Mouse (Mus musculus) brain, embryonic 14.5 days (tissue): Measurements from ENCODE around the gene Gpx3. TPM values are rescaled to one million over a fixed set of nuclear protein-coding genes. Genes with fewer than 3 reads are reported as not detected.

Source experiments
- DNase-seq: peaks from one replicate; pipeline ENCODE4 v3.0.0-alpha.2; 2011; ENCODE audit warnings: low read depth
- CTCF ChIP-seq: fragments of 200-500 bp; IDR thresholded peaks from 2 replicates; pipeline ENCODE4 v1.5.1; 2012; ENCODE audit warnings: inconsistent platforms, mild to moderate bottlenecking, moderate library complexity, borderline replicate concordance; ENCODE audit not compliant: insufficient read depth, insufficient read length; ENCODE audit errors: extremely low read depth
- POLR2A ChIP-seq: fragments of 200-500 bp; IDR thresholded peaks from 2 replicates; pipeline ENCODE4 v1.6.1; 2012; ENCODE audit warnings: mild to moderate bottlenecking, inconsistent platforms, borderline replicate concordance; ENCODE audit not compliant: poor library complexity, insufficient read depth, insufficient read length, severe bottlenecking; ENCODE audit errors: extremely low read depth
- polyA plus RNA-seq: library from polyadenylated mRNA; depleted of rRNA; stranded (reverse); fragments of >200 nt; gene quantifications from 2 replicates; pipeline ENCODE4 v1.2.3, GENCODE M21; 2012

Gene Gpx3
- polyA plus RNA-seq, 1 experiment: 14.6 TPM

DNA sequence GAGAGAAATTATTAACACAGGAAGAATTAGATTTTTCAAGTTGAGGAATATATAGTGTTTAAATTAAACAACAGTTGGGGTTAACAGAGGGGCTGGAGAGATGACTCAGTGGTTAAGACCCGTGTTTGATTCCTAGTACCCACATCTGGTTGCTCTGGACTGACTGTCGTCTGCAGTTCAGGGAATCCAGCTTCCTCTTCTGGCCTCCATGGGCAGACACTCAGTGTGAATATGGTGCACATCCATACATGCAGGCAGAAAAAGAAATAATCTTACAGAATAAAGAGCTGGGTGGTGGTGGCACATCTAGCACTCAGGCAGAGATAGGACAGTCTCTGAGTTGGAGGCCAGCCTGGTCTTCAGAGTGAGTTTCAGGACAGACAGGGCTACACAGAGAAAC, 33.8 kb upstream of the Gpx3 start:
- no peak for DNase-seq
- TF ChIP-seq CTCF: no peak
- TF ChIP-seq POLR2A: no peak

DNA sequence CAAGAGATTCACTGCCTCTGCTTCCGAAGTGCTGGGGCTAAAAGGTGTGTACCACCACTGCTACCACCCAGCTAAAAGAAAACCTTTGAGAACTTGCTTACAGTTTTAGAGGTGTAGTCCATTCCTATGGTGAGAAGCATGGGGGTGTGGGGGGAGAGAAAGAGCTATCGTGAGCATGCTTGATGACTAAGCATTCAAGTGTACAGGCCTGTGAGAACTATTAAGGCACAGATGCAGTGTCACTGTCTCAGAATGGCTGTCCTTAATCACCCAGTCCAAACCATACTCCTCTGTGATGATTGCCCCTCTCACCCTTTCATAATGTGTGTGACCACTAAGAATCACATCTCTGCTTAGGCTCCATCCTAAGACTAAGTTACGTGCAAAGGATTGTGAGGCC, 32.9 kb upstream of the Gpx3 start:
- DNase-seq: no peak
- TF ChIP-seq CTCF (no peak), POLR2A (no peak)

DNA sequence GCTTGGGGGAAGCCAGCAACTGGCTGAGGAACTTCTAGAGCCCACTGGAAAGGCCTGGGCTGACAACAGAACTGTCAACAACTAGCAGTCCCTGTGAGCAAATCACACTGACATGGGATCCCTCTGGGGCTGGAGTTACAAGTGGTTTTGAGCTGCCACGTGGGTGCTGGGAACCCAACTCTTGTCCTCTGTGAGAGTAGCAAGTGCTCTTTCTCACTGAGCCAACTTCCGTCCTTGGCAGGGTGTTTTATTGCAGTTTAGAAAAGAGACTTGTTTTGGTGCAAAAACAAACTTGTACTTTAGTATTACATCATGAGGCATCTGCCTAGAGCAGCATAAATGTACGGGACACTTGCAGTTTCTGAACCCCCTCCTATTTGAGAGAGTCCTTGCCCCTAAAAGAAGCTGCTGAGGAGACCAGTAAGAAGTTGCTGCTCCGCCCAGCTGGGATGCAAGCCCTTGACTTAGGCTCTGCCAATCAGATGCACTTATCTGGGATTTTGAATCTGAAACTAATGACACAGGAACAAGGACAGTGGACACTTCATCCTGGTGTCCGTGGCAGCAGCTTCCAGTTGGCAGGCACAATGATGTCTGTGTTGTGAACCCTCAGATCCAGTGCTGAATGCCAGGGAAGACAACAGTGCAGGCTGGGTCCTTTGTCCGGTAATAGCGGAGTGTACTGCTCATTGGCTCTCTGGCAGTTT, 30.3 kb upstream of the Gpx3 start:
- TF ChIP-seq POLR2A: no peak
- TF ChIP-seq CTCF: no peak
- DNase-seq: peak; percentile 39

DNA sequence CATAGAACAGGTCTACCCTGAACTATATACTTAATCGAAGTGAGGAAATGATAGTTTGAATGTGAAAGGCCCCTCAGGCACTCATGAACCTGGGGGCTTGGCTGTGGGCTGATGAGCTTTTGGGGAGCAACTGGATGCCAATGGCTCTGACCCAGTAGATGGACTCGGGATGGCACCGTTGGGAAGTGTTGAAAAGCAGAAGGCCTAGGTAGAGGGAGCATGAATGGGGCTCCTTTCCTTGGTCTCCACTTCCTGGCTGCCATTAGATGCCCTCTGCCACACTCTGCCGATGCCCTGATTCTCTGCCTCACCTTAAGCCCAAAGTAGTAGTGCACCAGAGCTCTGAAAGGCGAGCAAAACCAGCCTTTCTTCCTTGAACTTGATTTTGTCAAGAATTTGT, 26.2 kb upstream of the Gpx3 start:
- TF ChIP-seq POLR2A (no peak), CTCF (no peak)
- DNase-seq: no peak

DNA sequence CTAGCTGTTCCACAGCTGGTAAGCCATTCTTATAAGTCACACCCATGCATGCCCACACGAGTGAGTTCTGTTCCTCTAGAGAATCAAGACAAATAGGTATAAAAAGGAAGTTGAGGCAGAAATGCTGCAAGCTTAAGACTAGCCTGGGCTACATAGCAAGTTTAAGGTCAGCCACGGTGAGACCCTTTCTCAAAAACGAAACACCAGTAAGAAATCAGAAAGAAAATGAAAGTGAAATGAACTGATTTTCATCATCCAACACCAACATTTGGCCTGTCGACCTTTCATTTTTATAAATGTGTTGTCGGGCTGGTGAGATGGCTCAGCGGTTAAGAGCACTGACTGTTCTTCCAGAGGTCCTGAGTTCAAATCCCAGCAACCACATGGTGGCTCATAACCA, 23.4 kb upstream of the Gpx3 start:
- TF ChIP-seq POLR2A (no peak), CTCF (no peak)
- DNase-seq: no peak

DNA sequence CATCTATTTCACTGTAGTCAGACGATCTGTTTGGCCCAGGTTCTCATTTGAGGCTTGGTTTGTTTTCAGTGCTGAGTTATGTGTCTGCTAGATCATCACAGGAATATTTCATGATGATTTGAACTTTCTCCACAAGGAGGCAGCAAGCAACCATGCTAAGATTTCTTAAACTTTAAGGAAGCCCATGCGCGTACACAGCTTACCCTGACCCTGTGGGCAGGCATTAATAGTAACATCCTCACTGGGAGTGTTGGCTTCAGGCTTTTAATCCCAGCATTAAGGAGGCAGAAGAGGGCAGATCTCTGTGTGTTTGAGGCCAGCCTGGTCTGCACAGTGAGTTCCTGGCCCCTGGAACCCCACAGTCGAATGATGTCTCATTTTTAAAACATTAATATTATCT, 22.8 kb upstream of the Gpx3 start:
- peak; percentile 58; the same call in 1 of the 2 replicates for TF ChIP-seq CTCF
- no peak for TF ChIP-seq POLR2A
- peak; percentile 80 for DNase-seq

DNA sequence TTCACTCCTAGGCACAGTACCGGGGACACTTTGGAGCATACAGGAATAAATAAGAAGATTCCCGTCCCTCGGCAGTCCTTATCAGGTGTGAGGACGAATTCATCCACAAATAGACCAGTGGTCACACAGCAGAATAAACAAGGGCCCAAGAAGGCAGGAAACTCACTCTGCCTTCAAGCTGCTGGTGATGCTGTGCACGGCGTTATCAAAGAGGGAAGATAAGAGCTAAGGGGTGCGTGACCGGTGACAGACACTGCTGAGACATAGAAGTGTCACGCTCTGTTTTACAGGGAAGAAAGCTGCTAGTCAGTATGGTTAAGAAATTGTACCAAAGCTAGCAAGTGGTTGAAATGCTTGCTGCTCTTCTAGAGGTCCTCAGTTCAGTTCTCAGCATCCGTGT, 22.3 kb upstream of the Gpx3 start:
- TF ChIP-seq POLR2A: no peak
- no peak for TF ChIP-seq CTCF
- DNase-seq: no peak

DNA sequence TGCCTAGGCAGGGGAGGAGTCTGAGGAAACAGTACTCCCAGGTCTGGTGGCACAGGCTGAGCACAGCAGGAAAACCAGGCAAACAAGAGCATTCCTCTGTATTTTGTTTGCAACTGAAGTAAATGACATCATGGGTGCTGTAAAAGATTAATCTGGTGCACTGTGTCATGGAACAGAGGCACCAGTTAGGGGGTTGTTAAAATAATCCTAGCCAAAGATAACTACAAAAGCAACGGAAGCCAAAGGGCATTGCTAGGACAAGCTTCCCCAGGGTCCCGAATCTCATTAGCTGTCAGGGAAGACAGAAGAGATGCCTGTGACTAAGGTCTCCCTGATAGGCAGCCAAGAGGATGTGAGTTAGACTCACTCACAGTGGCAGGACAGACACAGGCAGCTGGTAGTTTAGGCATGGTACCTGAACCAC, 21.2 kb upstream of the Gpx3 start:
- TF ChIP-seq POLR2A: no peak
- TF ChIP-seq CTCF: no peak
- peak; percentile 43 for DNase-seq

DNA sequence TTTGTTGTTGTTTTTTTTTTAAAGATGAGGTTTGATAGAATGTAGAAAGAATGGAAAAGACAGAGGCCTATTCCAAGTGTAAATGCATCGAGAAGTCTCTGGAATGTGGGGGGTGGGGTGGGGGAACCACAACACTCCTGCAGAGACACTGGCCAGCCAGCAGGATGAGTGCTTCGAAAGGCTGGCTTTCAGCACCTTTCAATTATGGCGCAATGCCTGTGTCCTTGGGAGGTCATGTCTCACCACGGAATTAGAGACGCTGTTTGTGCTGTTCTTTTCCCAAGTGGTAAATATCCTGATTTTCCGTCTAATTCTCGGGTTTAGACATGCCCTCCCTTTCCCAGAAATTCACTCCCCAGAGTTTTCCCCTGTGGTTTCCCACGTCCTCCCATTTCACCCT, 19.6 kb upstream of the Gpx3 start:
- no peak for DNase-seq
- no peak for TF ChIP-seq POLR2A
- no peak for TF ChIP-seq CTCF

DNA sequence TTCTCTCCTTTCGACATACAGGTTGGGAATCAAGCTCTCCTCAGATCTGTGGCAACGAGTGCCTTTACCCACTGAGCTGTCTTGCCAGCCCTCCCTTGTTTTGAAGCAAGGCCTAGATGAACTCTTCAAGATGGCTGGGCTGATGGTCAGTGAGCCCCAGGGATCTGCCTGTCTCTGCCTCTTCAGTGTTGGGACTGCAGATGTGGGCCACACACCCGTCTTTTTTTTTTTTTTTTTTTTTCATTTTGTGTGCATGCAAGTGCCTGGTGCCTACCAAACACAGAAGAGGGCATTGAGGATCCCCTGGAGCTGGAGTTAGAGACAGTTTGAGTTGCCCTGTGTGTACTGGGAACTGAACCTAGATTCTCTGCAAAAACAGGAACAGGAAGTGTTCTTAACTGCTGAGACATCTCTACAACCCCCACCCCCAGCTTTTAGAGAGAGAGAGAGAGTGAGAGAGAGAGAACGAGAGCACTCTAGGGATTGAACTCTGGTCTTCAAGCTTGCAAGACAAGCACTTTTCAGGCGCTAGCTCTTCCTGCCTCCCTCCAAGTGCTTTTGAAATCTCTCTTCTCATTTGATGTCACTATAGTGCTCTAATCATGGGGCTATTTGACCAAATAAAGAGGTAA, 17.9 kb upstream of the Gpx3 start:
- DNase-seq: no peak
- no peak for TF ChIP-seq CTCF
- TF ChIP-seq POLR2A: no peak

DNA sequence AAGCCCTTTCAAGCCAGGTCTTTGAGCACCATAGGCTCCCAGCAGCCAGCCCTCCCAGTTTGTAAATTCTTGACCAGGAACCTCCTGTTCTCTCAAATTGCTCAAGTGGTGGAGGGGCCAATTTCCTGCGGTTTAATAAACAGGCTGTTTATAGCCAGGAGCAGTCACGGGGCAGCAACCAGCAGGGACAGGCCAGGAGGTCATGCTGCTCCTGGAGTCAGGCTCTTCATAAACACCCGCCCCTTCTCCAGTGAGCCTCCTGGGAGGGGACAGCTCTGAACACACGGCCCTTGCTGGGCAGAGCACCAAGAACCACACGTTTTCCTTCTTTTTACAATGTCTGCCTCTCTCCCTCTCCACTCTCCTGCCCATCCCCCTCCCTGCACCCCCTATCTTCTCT, 17.3 kb upstream of the Gpx3 start:
- peak; percentile 27 for DNase-seq
- TF ChIP-seq POLR2A (no peak), CTCF (no peak)

DNA sequence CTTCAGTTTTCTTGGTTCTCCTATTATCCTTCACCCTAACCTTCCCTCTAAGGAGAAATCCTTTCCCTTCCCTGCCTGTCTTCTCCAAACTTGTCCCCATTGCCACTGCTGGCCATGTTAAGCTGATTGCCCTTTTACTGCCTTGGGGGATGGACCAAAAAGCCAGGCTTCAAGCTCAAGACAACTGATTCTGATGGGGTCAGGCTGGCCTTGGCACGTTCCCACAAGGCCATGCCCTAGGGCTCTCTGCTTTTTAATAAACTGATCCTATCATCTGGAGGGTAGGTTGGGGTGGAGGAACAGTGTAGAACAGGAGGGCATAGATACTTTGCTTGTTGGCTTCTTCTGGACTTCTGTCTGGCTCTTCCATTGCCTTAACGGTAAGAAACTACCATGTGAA, 16.8 kb upstream of the Gpx3 start:
- no peak for TF ChIP-seq POLR2A
- TF ChIP-seq CTCF: no peak
- DNase-seq: no peak
